Mouse (Mus musculus): ENCODE results near the gene Cage1.

The Cage1 gene

GRCm38 (mm10) chr13:38037044-38037687 is at the start of gene Cage1:
Cage1 (minus strand) TSS chr13:38037069.
- peak; percentile 98 for DNase-seq (ENCODE audit: low read depth, low spot score)

GRCm38 (mm10) chr13:38081161-38081560 is 44.3 kb upstream of the Cage1 start:
- no peak for DNase-seq (ENCODE audit: low read depth, low spot score)

DNA sequence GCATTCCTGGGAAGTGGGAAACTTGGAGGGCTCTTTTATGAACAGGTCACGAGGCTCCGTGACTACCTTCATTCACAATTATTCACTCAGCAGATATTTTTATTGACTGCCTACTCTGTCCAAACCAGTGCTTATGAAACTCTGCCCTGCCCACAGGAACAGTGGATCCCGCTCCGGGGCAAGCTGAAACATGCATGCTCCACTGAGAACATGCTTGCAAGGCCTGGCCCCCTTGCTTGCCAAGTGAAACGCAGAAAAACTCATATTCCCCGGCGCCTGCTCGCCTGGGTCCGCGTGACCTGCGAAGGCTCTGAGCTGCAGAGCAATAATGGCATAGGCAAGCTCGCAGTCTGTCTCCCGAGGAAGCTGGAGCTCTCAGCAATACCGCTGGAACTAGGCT is 43.9 kb upstream of the Cage1 start:
- DNase-seq (ENCODE audit: low read depth, low spot score), result no peak

DNA sequence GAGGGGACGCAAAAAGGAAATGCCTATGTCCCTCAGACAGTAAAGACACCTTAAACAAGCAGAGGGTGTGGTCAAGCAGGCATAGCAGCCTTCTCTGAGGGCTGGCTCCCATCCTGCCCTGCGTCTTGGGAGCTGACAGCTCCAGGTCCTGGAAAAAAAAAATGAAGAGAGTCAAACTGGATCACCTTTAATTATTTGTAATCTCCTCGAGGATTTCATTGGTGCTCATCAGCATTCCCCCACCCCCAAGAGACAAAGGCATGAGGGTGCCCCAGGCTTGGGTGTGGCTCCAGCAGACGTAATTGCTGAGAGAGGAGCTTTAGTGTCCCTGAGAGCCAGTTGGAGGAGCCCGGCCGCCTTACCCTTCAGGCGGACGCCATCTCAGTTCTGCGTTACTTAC is 43.1 kb upstream of the Cage1 start:
- no peak for DNase-seq (ENCODE audit: low read depth, low spot score)

DNA sequence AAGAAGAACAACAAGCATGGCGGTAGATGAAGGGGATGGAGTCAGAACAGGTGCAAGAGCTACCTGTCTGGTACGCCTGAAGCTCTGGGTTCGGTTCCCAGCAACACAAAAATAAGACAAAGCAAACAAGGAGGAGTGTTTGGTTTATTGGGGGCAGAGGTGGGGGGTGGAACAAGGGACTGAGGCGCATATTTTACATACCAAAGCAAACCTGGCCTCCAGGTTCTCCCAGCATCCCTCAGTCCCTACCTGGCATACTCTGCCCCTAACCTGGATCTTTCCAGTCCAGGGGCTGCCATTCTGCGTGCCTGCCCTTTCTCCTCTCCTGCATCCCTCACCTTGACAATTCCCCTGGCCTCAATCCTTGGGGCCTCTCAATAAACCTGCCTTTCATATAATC is 42.5 kb upstream of the Cage1 start:
- DNase-seq (ENCODE audit: low read depth, low spot score), result no peak

- no peak for DNase-seq (ENCODE audit: low read depth, low spot score)
Observed at GRCm38 (mm10) chr13:38078836-38079235, 42.0 kb upstream of the Cage1 start.

- DNase-seq (ENCODE audit: low read depth, low spot score), result no peak
Observed at GRCm38 (mm10) chr13:38077113-38077512, 40.2 kb upstream of the Cage1 start.

DNA sequence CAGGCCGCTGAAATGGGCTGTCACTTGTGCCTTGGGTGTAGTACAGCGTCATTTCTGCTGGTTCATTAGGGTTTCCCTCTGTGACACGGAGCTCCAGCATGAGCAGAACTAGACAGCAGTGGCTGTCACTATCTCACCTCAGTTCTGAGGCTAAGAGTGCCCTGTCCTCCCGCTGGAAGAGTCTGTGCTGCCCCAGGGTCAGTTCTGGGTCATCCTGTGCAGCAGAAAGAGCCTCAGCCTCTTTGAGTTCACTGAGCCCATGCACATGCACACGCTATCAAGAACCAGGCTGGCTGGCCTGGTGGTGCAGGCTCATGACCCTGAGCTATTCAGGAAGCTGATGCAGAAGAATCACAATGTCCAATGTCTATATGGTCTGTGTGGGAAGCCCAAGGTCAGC is 37.5 kb upstream of the Cage1 start:
- no peak for DNase-seq (ENCODE audit: low read depth, low spot score)

GRCm38 (mm10) chr13:38073374-38074307 is 36.8 kb upstream of the Cage1 start:
- DNase-seq (ENCODE audit: low read depth, low spot score), result no peak

- DNase-seq (ENCODE audit: low read depth, low spot score), result peak; percentile 79
Observed at GRCm38 (mm10) chr13:38070945-38071344, 34.1 kb upstream of the Cage1 start.

DNA sequence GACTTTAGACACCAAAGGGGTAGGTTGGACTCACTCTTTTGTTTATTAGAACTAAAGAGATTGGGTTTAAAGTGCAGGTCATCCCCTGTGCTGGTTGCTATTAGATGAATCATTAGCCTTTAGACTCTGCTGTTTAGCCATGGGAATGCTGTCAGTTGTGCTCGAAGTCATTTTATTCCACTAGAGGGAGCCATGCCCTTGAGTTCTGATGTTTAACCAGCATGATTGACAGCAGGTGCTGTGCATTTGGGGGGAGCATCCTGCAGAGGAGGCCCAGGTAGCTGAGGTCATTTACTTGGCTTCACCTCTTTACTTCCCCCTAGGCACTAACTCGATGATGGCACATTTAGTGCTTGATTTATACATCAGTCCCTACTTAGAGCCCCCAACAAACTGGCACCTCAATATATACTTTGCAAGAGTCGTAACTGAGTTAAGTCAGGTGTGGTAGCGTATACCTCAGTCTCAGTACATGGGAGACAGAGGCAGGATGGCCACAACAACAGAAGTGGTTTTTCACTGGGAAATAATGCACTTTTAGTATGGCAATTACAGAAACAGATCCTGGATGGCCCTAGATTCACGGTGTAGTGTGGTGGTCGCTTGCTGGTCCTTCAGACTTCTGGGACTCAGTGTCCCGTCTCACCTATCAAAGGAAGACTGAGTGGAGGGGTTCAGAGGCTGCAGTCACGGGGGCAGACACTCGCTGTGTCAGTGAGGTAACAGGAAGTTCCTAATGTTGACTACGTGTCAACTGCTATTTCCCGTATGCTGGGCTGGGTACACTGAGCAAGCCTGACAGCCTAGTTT is 28.2 kb upstream of the Cage1 start:
- peak; percentile 87 for DNase-seq (ENCODE audit: low read depth, low spot score)

GRCm38 (mm10) chr13:38062678-38063077 is 25.8 kb upstream of the Cage1 start:
- DNase-seq (ENCODE audit: low read depth, low spot score), result no peak

- DNase-seq (ENCODE audit: low read depth, low spot score), result no peak
Observed at GRCm38 (mm10) chr13:38049888-38050287, 13.0 kb upstream of the Cage1 start.

- peak; percentile 75 for DNase-seq (ENCODE audit: low read depth, low spot score)
Observed at GRCm38 (mm10) chr13:38037811-38038210, 942 bp upstream of the Cage1 start.

GRCm38 (mm10) chr13:38036343-38037043 is 376 bp downstream of the Cage1 start, which contains the start of gene Riok1:
Riok1 (plus strand) TSS chr13:38036995.
- DNase-seq (ENCODE audit: low read depth, low spot score), result peak; percentile 15

GRCm38 (mm10) chr13:38028407-38028806 is 8.5 kb downstream of the Cage1 start:
- no peak for DNase-seq (ENCODE audit: low read depth, low spot score)

GRCm38 (mm10) chr13:38027618-38028248 is 9.1 kb downstream of the Cage1 start:
- no peak for DNase-seq (ENCODE audit: low read depth, low spot score)

GRCm38 (mm10) chr13:38025874-38026273 is 11.0 kb downstream of the Cage1 start:
- DNase-seq (ENCODE audit: low read depth, low spot score), result no peak

DNA sequence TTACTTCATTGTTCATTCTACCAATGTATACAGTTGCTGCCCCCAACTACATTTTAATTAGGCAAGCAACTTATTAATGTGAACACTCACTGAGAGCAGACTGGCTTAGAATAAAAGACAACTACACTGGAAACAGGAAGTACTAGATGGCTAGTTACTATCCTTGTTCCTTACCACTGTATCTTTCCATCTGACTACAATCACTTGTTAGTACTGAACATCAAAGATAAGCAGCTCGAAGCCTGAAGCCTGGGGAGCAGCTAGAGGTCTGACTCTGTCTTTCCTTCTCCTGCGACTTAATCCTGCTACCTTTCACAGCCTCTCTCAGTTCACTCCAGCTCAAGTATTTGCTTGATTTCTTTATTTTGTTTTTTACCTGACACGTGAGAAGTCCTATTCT is 18.1 kb downstream of the Cage1 start:
- DNase-seq (ENCODE audit: low read depth, low spot score), result no peak

DNA sequence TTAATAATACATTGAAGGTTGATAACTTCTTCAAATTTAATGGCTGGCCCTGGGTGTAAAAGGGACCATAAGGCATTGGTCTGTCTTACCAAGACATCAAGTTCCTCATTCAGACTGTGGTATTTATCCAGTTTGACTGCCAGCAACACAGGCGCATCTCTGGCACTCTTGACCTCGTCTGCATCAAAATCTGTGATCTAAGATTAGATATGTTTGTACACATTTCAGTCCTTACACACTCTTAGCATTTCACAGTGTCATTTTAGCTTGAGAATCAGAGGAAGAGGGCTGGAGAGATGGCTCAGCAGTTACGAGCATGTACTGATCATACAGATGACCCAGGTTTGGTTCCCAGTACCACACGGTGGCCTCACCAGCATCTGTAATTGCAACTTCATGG is 21.3 kb downstream of the Cage1 start:
- DNase-seq (ENCODE audit: low read depth, low spot score), result no peak

GRCm38 (mm10) chr13:38012436-38012835 is 24.4 kb downstream of the Cage1 start:
- peak; percentile 73 for DNase-seq (ENCODE audit: low read depth, low spot score)

All from 3T3-L1 (cell line).